Comparison of ENCODE assay signal across 8 mouse cellular contexts in genomic region chr9:103007699-103008078, GRCm38 (mm10). TPM values are rescaled to one million over a fixed set of nuclear protein-coding genes. Genes with fewer than 3 reads are reported as not detected.
DNase-seq lines count a peak whose midpoint lies in the region; ATAC-seq lines count a peak whose summit lies in the region.

No protein-coding gene starts in this region.

- peak overlapping the region; percentile 92 for H3K4me2 ChIP-seq in intestine, embryonic 15.5 days (replicated peaks)
- peak overlapping the region; percentile 60 for H3K4me2 ChIP-seq in liver, embryonic 13.5 days
- peak overlapping the region; percentile 84 for H3K4me2 ChIP-seq in neural tube, embryonic 15.5 days

- 0 out of 2 replicates have a peak, but pooled peaks cover 12% of the 10 kb centered on the region for H3K4me1 ChIP-seq in intestine, embryonic 15.5 days (replicated peaks)
- peaks cover 8% of the 10 kb centered on the region for H3K4me1 ChIP-seq in liver, embryonic 13.5 days (replicated peaks)
- peaks cover 19% of the 10 kb centered on the region for H3K4me1 ChIP-seq in neural tube, embryonic 15.5 days

- H3K4me3 ChIP-seq in intestine, embryonic 15.5 days (replicated peaks), result peak overlapping the region; percentile 49
- peak overlapping the region; percentile 40 for H3K4me3 ChIP-seq in liver, embryonic 13.5 days (replicated peaks)
- peak overlapping the region; percentile 43 for H3K4me3 ChIP-seq in neural tube, embryonic 15.5 days (replicated peaks)

- peak overlapping the region; percentile 69 for H3K9ac ChIP-seq in intestine, embryonic 15.5 days
- no peak overlapping the region for H3K9ac ChIP-seq in liver, embryonic 13.5 days
- H3K9ac ChIP-seq in neural tube, embryonic 15.5 days (replicated peaks), result no peak overlapping the region

- peak; percentile 69 for DNase-seq in ZHBTc4 (ENCODE audit: low read depth, low spot score)
- peak; percentile 63 to 65 for DNase-seq in cerebellum, postnatal 10 days
- DNase-seq in gastrocnemius, postnatal 25 days, result peak; percentile 27
- DNase-seq in liver, embryonic 13.5 days, result peak; percentile 13
- no peak for DNase-seq in layer of hippocampus, adult 8-10 months (ENCODE audit: low spot score in 2 of 2)

- peak overlapping the region; percentile 81 for H3K27ac ChIP-seq in intestine, embryonic 15.5 days
- H3K27ac ChIP-seq in liver, embryonic 13.5 days, result no peak overlapping the region; the same call in 1 of the 2 replicates
- H3K27ac ChIP-seq in neural tube, embryonic 15.5 days (replicated peaks), result no peak overlapping the region

- whole genome bisulfite sequencing in intestine, embryonic 15.5 days, result 1% methylated on average over 15 of the region's 15 CpGs
- 8% methylated on average over 15 of the region's 15 CpGs for WGBS in liver, embryonic 13.5 days (ENCODE audit: insufficient replicate concordance)
- whole genome bisulfite sequencing in neural tube, embryonic 15.5 days, result 3% methylated on average over 15 of the region's 15 CpGs

- peak; percentile 92 for ATAC-seq in intestine, embryonic 15.5 days
- peak; percentile 76 for ATAC-seq in liver, embryonic 13.5 days (ENCODE audit: low read depth)
- ATAC-seq in neural tube, embryonic 15.5 days (ENCODE audit: low FRiP score), result peak; percentile 45; the same call in 1 of the 2 replicates
- no peak for ATAC-seq in megakaryocyte-erythroid progenitor cell, adult 5-6 weeks (replicated peaks; ENCODE audit: low FRiP score, low TSS enrichment, poor library complexity, severe bottlenecking)

- no peaks in the 10 kb centered on the region for H3K27me3 ChIP-seq in intestine, embryonic 15.5 days (replicated peaks)
- peaks cover 31% of the 10 kb centered on the region for H3K27me3 ChIP-seq in liver, embryonic 13.5 days
- peaks cover 29% of the 10 kb centered on the region for H3K27me3 ChIP-seq in neural tube, embryonic 15.5 days (replicated peaks)

- no peaks in the 10 kb centered on the region for H3K36me3 ChIP-seq in intestine, embryonic 15.5 days
- H3K36me3 ChIP-seq in liver, embryonic 13.5 days, result no peaks in the 10 kb centered on the region
- H3K36me3 ChIP-seq in neural tube, embryonic 15.5 days, result no peaks in the 10 kb centered on the region

- no peaks in the 10 kb centered on the region for H3K9me3 ChIP-seq in intestine, embryonic 15.5 days
- no peaks in the 10 kb centered on the region for H3K9me3 ChIP-seq in liver, embryonic 13.5 days (replicated peaks)
- H3K9me3 ChIP-seq in neural tube, embryonic 15.5 days (replicated peaks), result no peaks in the 10 kb centered on the region

RNA-seq across cellular contexts. Expression of gene Slco2a1, which starts 19.2 kb away (rescaled TPM):
- under 1 TPM; 0.77 to 0.80 TPM for total RNA-seq in gastrocnemius, postnatal 25 days (2021)
- 11.3 and 11.7 TPM in 2 replicates for polyA plus RNA-seq in intestine, embryonic 15.5 days (2015; fragmentation: Nextera tagmentation; extraction: Ambion mirVana)
- polyA plus RNA-seq in liver, embryonic 13.5 days (2015; fragmentation: Nextera tagmentation; extraction: Ambion mirVana), result 1.5 and 2.4 TPM in 2 replicates
- polyA plus RNA-seq in neural tube, embryonic 15.5 days (2015; fragmentation: Nextera tagmentation; extraction: Ambion mirVana), result 2.6 and 6.5 TPM in 2 replicates
- 1 to 10 TPM; 2.0 to 2.3 (median 2.3) TPM for total RNA-seq in layer of hippocampus, adult 8-10 months (2022)
- not detected in 2 replicates for total RNA-seq in megakaryocyte-erythroid progenitor cell, adult 5-6 weeks (2014; fragmentation: Nextera tagmentation)
- total RNA-seq in megakaryocyte-erythroid progenitor cell, adult 5-6 weeks (2017), result not detected in 2 replicates

Comparison
In these comparisons a context has a peak if more than half of its experiments do, and no peak if none do; other contexts are left out.
1. DNase-seq: peak in ZHBTc4 (single experiment), cerebellum, postnatal 10 days (2 of 2), gastrocnemius, postnatal 25 days (single experiment) and liver, embryonic 13.5 days (single experiment); none in layer of hippocampus, adult 8-10 months (0 of 2).
2. Peak in every context shown above with its lines, with median percentiles within 50 percentile points of each other: H3K4me2 ChIP-seq and H3K4me3 ChIP-seq.